Comparison of ENCODE assay signal across 16 mouse cellular contexts in genomic region chr2:17931881-17932280, GRCm38 (mm10).
A peak's percentile ranks its signal among the peaks of the same experiment; 100 is the strongest.
DNase-seq lines count a peak whose midpoint lies in the region; ATAC-seq and TF ChIP-seq lines count a peak whose summit lies in the region.
"Had no signal": no experiment of that assay in that cellular context is flagged by ENCODE, and none has a peak within 500 bp of the region (broad histone marks: within the 10 kb centered on the region; RNA-seq: fewer than 3 reads in every experiment).

No protein-coding gene starts in this region.

- WGBS in forebrain, embryonic 11.5 days = 88% methylated on average over 5 of the region's 5 CpGs
- WGBS in forebrain, postnatal 0 days = 93% methylated on average over 5 of the region's 5 CpGs
- 78% methylated on average over 5 of the region's 5 CpGs for WGBS in heart, embryonic 16.5 days
- 89% methylated on average over 5 of the region's 5 CpGs for WGBS in forebrain, embryonic 13.5 days
- WGBS in cerebellum, adult 2 months = 89% methylated on average over 5 of the region's 5 CpGs
- WGBS in embryonic facial prominence, embryonic 10.5 days = 88% methylated on average over 5 of the region's 5 CpGs

- no peak for TF ChIP-seq POLR2A in cerebellum, adult 2 months (IDR thresholded peaks at IDR 0.05; ENCODE audit: borderline replicate concordance, insufficient read depth, low read length)

- H3K4me2 ChIP-seq in forebrain, embryonic 11.5 days (ENCODE audit: low read depth, low read length, severe bottlenecking) = no peak overlapping the region; the same call in 1 of the 2 replicates
- H3K4me2 ChIP-seq in forebrain, postnatal 0 days (ENCODE audit: low read depth) = no peak overlapping the region
- no peak overlapping the region for H3K4me2 ChIP-seq in heart, embryonic 16.5 days (ENCODE audit: low read depth, low read length)
- peak overlapping the region; percentile 58; the same call in 1 of the 2 replicates for H3K4me2 ChIP-seq in forebrain, embryonic 13.5 days

- H3K4me1 ChIP-seq in forebrain, embryonic 11.5 days (replicated peaks; ENCODE audit: control insufficient read depth, insufficient read depth, low read length) = peaks cover 12% of the 10 kb centered on the region; the same call in 1 of the 2 replicates
- 0 out of 2 replicates have a peak, but pooled peaks cover 3% of the 10 kb centered on the region for H3K4me1 ChIP-seq in forebrain, postnatal 0 days (ENCODE audit: insufficient read depth)
- H3K4me1 ChIP-seq in heart, embryonic 16.5 days (ENCODE audit: control insufficient read depth, insufficient read depth, low read length) = peaks cover 12% of the 10 kb centered on the region
- peaks cover 21% of the 10 kb centered on the region for H3K4me1 ChIP-seq in forebrain, embryonic 13.5 days
- no peaks in the 10 kb centered on the region for H3K4me1 ChIP-seq in cerebellum, adult 2 months (ENCODE audit: control insufficient read depth, insufficient read depth, low read length)
- H3K4me1 ChIP-seq in embryonic facial prominence, embryonic 10.5 days = peaks cover 18% of the 10 kb centered on the region
- H3K4me1 ChIP-seq: megakaryocyte, embryonic 14.5 days had no signal

- H3K9ac ChIP-seq in forebrain, embryonic 11.5 days (ENCODE audit: low read length) = no peak overlapping the region
- H3K9ac ChIP-seq in forebrain, postnatal 0 days = no peak overlapping the region
- no peak overlapping the region for H3K9ac ChIP-seq in heart, embryonic 16.5 days (ENCODE audit: low read length)
- no peak overlapping the region for H3K9ac ChIP-seq in forebrain, embryonic 13.5 days
- H3K9ac ChIP-seq: lung, embryonic 14.5 days; neural tube, embryonic 15.5 days had no signal

- peak overlapping the region; percentile 88 for H3K27ac ChIP-seq in forebrain, embryonic 11.5 days (ENCODE audit: low read depth, low read length)
- H3K27ac ChIP-seq in forebrain, postnatal 0 days (ENCODE audit: low read depth, low read length) = no peak overlapping the region
- H3K27ac ChIP-seq in heart, embryonic 16.5 days (ENCODE audit: low read length) = peak overlapping the region; percentile 79; the same call in 1 of the 2 replicates
- no peak overlapping the region for H3K27ac ChIP-seq in forebrain, embryonic 13.5 days
- H3K27ac ChIP-seq in cerebellum, adult 2 months (ENCODE audit: insufficient read depth, low read length) = no peak overlapping the region
- H3K27ac ChIP-seq in embryonic facial prominence, embryonic 10.5 days (replicated peaks) = no peak overlapping the region
- H3K27ac ChIP-seq: kidney, postnatal 0 days; neural tube, embryonic 15.5 days had no signal

- no peaks in the 10 kb centered on the region for H3K36me3 ChIP-seq in forebrain, embryonic 11.5 days (ENCODE audit: control insufficient read depth, insufficient read depth, low read length)
- no peaks in the 10 kb centered on the region for H3K36me3 ChIP-seq in forebrain, postnatal 0 days (ENCODE audit: insufficient read depth)
- no peaks in the 10 kb centered on the region for H3K36me3 ChIP-seq in heart, embryonic 16.5 days (ENCODE audit: control insufficient read depth, insufficient read depth)
- no peaks in the 10 kb centered on the region for H3K36me3 ChIP-seq in forebrain, embryonic 13.5 days (ENCODE audit: poor library complexity, severe bottlenecking)
- no peaks in the 10 kb centered on the region for H3K36me3 ChIP-seq in embryonic facial prominence, embryonic 10.5 days (replicated peaks)
- H3K36me3 ChIP-seq: hindbrain, embryonic 12.5 days; neural tube, embryonic 15.5 days had no signal

- DNase-seq in forebrain, embryonic 11.5 days (ENCODE audit: low spot score) = no peak
- no peak for DNase-seq in forebrain, postnatal 0 days
- no peak for DNase-seq in heart, postnatal 25 days (ENCODE audit: low spot score)
- peak; percentile 67 for DNase-seq in A20 (ENCODE audit: low read depth, low spot score)
- no peak for DNase-seq in cerebellum, adult 2 months
- DNase-seq in embryonic facial prominence, embryonic 10.5 days (ENCODE audit: low spot score) = no peak
- DNase-seq: cerebellum, adult 11-12 months; liver had no signal

- H3K4me3 ChIP-seq in forebrain, embryonic 11.5 days (ENCODE audit: low read depth, low read length) = no peak overlapping the region
- H3K4me3 ChIP-seq in forebrain, postnatal 0 days (ENCODE audit: low read depth, low read length) = no peak overlapping the region
- no peak overlapping the region for H3K4me3 ChIP-seq in heart, embryonic 16.5 days (ENCODE audit: low read length)
- no peak overlapping the region for H3K4me3 ChIP-seq in forebrain, embryonic 13.5 days
- no peak overlapping the region for H3K4me3 ChIP-seq in cerebellum, adult 2 months (replicated peaks; ENCODE audit: insufficient read depth, low read depth, low read length)
- H3K4me3 ChIP-seq in embryonic facial prominence, embryonic 10.5 days = no peak overlapping the region
- H3K4me3 ChIP-seq: megakaryocyte, embryonic 14.5 days had no signal

- TF ChIP-seq CTCF in forebrain, postnatal 0 days (IDR thresholded peaks at IDR 0.05; ENCODE audit: low read depth) = no peak
- TF ChIP-seq CTCF in cerebellum, adult 2 months (IDR thresholded peaks at IDR 0.05; ENCODE audit: borderline replicate concordance, insufficient read depth, low read depth, low read length) = no peak

- H3K9me3 ChIP-seq in forebrain, embryonic 11.5 days (ENCODE audit: control insufficient read depth, low read length) = no peaks in the 10 kb centered on the region; the same call in 1 of the 2 replicates
- no peaks in the 10 kb centered on the region for H3K9me3 ChIP-seq in forebrain, postnatal 0 days (ENCODE audit: low read length)
- H3K9me3 ChIP-seq in heart, embryonic 16.5 days (replicated peaks; ENCODE audit: control insufficient read depth, low read length) = 0 out of 2 replicates have a peak, but pooled peaks cover 4% of the 10 kb centered on the region
- no peaks in the 10 kb centered on the region; the same call in 1 of the 2 replicates for H3K9me3 ChIP-seq in forebrain, embryonic 13.5 days (replicated peaks)
- peaks cover 2% of the 10 kb centered on the region; the same call in 1 of the 2 replicates for H3K9me3 ChIP-seq in embryonic facial prominence, embryonic 10.5 days
- H3K9me3 ChIP-seq: hindbrain, embryonic 12.5 days; neural tube, embryonic 15.5 days had no signal

- no peaks in the 10 kb centered on the region for H3K27me3 ChIP-seq in forebrain, embryonic 11.5 days (ENCODE audit: control insufficient read depth, insufficient read depth, low read length)
- H3K27me3 ChIP-seq in forebrain, postnatal 0 days (ENCODE audit: insufficient read depth, low read length) = no peaks in the 10 kb centered on the region
- H3K27me3 ChIP-seq in heart, embryonic 16.5 days (ENCODE audit: control insufficient read depth, insufficient read depth, low read length) = no peaks in the 10 kb centered on the region
- H3K27me3 ChIP-seq in forebrain, embryonic 13.5 days = no peaks in the 10 kb centered on the region
- no peaks in the 10 kb centered on the region for H3K27me3 ChIP-seq in cerebellum, adult 2 months (ENCODE audit: control insufficient read depth, insufficient read depth, low read length)
- no peaks in the 10 kb centered on the region for H3K27me3 ChIP-seq in embryonic facial prominence, embryonic 10.5 days (replicated peaks; ENCODE audit: low read depth, poor library complexity, severe bottlenecking)
- H3K27me3 ChIP-seq: hindbrain, embryonic 12.5 days; megakaryocyte, embryonic 14.5 days; neural tube, embryonic 15.5 days had no signal

- no peak for ATAC-seq in forebrain, embryonic 11.5 days (replicated peaks; ENCODE audit: low FRiP score)
- no peak for ATAC-seq in forebrain, postnatal 0 days
- no peak for ATAC-seq in heart, embryonic 16.5 days (replicated peaks; ENCODE audit: extremely low read depth, insufficient read depth, low FRiP score)
- no peak for ATAC-seq in forebrain, embryonic 13.5 days
- ATAC-seq: intestine, postnatal 0 days had no signal

- intact Hi-C loops in heart, postnatal 25 days (cut with DNase I) = no loop called here

Comparison
In these comparisons a context has a peak if more than half of its experiments do, and no peak if none do; other contexts are left out.
1. H3K27ac ChIP-seq: peak in forebrain, embryonic 11.5 days (single experiment) and heart, embryonic 16.5 days (single experiment); none in forebrain, postnatal 0 days (single experiment), forebrain, embryonic 13.5 days (single experiment), cerebellum, adult 2 months (single experiment) and embryonic facial prominence, embryonic 10.5 days (single experiment).